Mouse (Mus musculus) T-cell, adult 66 days (primary cell): Measurements from ENCODE around the gene Riox1. TPM values are rescaled to one million over a fixed set of nuclear protein-coding genes. Genes with fewer than 3 reads are reported as not detected.

Experiments
- total RNA-seq, 2 experiments: library from RNA; stranded (reverse); gene quantifications; 3 replicates in 1 of 2; 4 replicates in 1 of 2; pipeline ENCODE4 v1.2.4; 2023

The Riox1 gene
- 10 to 100 TPM; 25.0 to 28.7 TPM for total RNA-seq

DNA sequence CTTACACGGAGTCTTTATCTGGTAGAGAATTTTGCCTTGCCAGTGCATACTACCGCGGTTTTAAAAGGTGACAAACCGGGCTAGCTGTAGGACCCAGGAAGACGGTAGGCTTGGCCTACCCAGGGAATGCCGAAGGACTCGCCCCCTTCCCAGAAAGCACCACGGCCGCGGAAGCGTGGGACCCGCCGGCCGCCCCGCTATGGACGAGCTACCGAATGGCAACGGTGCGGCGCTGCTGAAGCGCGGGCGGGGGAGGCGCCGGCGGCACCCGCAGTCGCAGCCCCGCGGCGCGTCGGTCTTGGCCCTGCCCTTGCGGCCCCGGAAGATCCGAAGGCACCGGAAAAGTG is at the start of gene Riox1:
TSS of gene Riox1 (plus strand) at position 116 of the 347 bp plus-strand sequence.

GRCm38 (mm10) chr12:83921535-83922381 is 28.6 kb upstream of the Riox1 start, which contains the start of gene Numb:
Gene Numb (minus strand): TSS chr12:83921934.

GRCm38 (mm10) chr12:83984752-83985151 is 34.3 kb downstream of the Riox1 start, which contains the start of gene Heatr4:
Gene Heatr4 (minus strand): TSS chr12:83984852.

DNA sequence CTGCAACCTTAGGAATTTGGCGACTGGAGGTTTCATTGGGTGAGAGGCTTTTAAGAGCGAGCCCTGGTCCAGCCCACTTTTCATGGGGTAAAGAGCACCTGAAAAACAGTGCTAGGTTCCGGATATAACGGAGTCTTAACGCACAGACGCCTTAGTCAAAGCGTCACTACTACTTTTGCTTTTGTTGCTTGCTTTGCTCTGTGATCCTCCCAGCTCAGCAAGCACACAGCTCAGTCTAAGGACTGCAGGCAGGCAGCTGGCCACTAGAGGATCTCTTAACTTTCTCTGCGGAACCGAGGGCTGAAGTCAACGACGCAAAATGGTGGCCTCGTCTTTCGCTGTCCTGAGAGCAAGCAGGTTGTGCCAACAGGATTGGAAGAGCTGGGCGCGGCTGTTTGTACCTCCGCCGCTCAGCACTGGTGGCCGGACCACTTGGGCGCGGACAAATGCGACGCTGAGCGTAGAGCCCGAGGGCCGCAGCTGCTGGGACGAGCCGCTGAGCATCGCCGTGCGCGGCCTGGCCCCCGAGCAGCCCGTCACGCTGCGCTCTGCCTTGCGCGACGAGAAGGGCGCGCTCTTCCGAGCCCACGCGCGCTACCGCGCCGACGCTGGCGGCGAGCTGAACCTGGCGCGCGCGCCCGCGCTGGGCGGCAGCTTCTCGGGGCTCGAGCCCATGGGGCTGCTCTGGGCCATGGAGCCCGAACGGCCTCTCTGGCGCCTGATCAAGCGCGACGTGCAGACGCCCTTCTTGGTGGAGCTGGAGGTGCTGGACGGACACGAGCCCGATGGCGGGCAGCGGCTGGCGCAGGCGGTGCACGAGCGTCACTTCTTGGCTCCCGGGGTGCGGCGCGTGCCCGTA is 37.4 kb downstream of the Riox1 start, which contains the start of gene Acot2:
TSS of gene Acot2 (plus strand) at position 279 of the 859 bp plus-strand sequence.

Other genes starting within 250 kb of the Riox1 start
- gene Papln, start 187.0 kb upstream of the Riox1 start, total RNA-seq: not detected
- gene Numb, start 28.7 kb upstream of the Riox1 start, total RNA-seq: 10 to 100 TPM; 58.5 to 62.4 TPM
- gene Heatr4, start 34.2 kb downstream of the Riox1 start, total RNA-seq: under 1 TPM in 1 of 2 experiments, not detected in 1; 0.30 TPM
- 10 to 100 TPM; 54.4 to 63.1 TPM for gene Acot2, start 37.3 kb downstream of the Riox1 start, total RNA-seq
- 1 to 10 TPM; 1.9 to 5.7 TPM for gene Acot1, start 58.9 kb downstream of the Riox1 start, total RNA-seq
- under 1 TPM in 1 of 2 experiments, not detected in 1; 0.15 TPM for gene Acot4, start 87.8 kb downstream of the Riox1 start, total RNA-seq
- gene Gm49366, start 88.3 kb downstream of the Riox1 start, total RNA-seq: not detected
- not detected for gene Acot3, start 101.5 kb downstream of the Riox1 start, total RNA-seq
- gene Acot5, start 118.7 kb downstream of the Riox1 start, total RNA-seq: not detected
- gene Acot6, start 150.0 kb downstream of the Riox1 start, total RNA-seq: 1 to 10 TPM; 3.1 to 3.6 TPM
- gene Dnal1, start 163.8 kb downstream of the Riox1 start, total RNA-seq: 1 to 10 TPM in 1 of 2 experiments, under 1 TPM in 1; 0.89 to 1.0 TPM
- gene Pnma1, start 197.9 kb downstream of the Riox1 start, total RNA-seq: 1 to 10 TPM; 8.5 to 9.0 TPM